Mouse (Mus musculus): Measurements from ENCODE around the gene Cwh43. TPM values are rescaled to one million over a fixed set of nuclear protein-coding genes. Genes with fewer than 3 reads are reported as not detected.
"Not testable (repeated sequence)": the region's sequence is repeated elsewhere in the genome, so short reads cannot be mapped to it uniquely, and the experiment has no call there.

The Cwh43 gene
- polyA plus RNA-seq, 1 experiment from 2014 or later, result 0.32 TPM

- no peaks in the 10 kb centered on the region for H3K9me3 ChIP-seq
- H3K27me3 ChIP-seq, result no peaks in the 10 kb centered on the region
- H3K27ac ChIP-seq (replicated peaks), result no peak overlapping the region
- WGBS, result 83% methylated on average over 1 of the region's 1 CpGs
- H3K9ac ChIP-seq, result no peak overlapping the region
- peaks cover 5% of the 10 kb centered on the region; the same call in 1 of the 2 replicates for H3K4me1 ChIP-seq (replicated peaks)
- H3K36me3 ChIP-seq, result no peaks in the 10 kb centered on the region
- no peak overlapping the region for H3K4me3 ChIP-seq
- no peak for ATAC-seq (ENCODE audit: low read depth)
- H3K4me2 ChIP-seq, result no peak overlapping the region
Measured at GRCm38 (mm10) chr5:73450276-73450675, 44.4 kb downstream of the Cwh43 start.

DNA sequence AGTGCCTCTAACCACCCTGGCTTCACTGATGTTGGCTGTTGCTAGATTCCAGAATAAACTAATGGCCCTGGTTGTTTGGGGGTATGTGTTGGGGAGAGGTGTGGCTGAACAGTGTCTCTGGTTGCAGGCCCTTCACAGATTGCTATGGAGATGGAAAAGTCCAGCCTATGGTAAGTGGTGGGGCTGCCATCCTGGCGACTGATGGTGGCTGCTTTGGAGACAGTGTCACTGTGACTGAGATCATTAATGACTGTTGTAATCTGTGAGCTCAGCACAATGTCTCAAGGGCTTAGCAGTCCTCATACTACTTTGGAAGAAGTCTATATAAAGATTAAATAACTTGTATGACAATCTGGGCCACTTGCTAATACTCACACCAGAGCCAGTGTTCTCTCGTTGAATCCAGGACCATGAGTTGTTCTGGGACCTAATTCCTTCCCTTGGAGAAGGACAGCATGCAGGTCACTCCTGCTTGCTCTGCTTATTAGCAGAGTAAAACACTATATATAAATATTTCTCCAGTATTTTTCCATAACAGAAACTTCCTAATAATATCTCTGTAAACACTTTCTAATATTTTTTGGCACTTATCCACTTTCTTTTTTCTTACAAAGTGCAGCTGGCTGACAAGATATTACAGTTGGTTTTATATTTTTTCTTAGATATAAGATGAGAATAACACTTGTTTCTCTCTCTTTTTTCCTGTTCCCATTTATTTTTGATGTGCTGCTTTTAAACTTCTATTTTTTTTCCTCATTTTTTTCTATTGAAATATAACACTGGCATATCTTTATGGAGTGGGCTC lies 48.8 kb downstream of the Cwh43 start:
- H3K27me3 ChIP-seq, result no peaks in the 10 kb centered on the region
- 78% methylated on average over 2 of the region's 2 CpGs for WGBS

GRCm38 (mm10) chr5:73455307-73455687 lies 49.4 kb downstream of the Cwh43 start:
- Histone ChIP-seq H3K9me3 (no peaks in the 10 kb centered on the region), H3K4me1 (replicated peaks) (peaks cover 5% of the 10 kb centered on the region; the same call in 1 of the 2 replicates), H3K4me2 (no peak overlapping the region), H3K36me3 (no peaks in the 10 kb centered on the region), H3K27me3 (no peaks in the 10 kb centered on the region), H3K4me3 (no peak overlapping the region), H3K9ac (no peak overlapping the region), H3K27ac (replicated peaks) (no peak overlapping the region)
- WGBS, result 86% methylated on average over 5 of the region's 5 CpGs
- ATAC-seq (ENCODE audit: low read depth), result no peak

More for the DNA sequence above, 48.8 kb downstream of the Cwh43 start:
- H3K4me2 ChIP-seq, result no peak overlapping the region
- no peak overlapping the region for H3K4me3 ChIP-seq
- H3K9ac ChIP-seq, result no peak overlapping the region
- H3K9me3 ChIP-seq, result no peaks in the 10 kb centered on the region
- H3K27ac ChIP-seq (replicated peaks), result no peak overlapping the region
- H3K4me1 ChIP-seq (replicated peaks), result peaks cover 5% of the 10 kb centered on the region; the same call in 1 of the 2 replicates
- no peak for ATAC-seq (ENCODE audit: low read depth)
- H3K36me3 ChIP-seq, result no peaks in the 10 kb centered on the region

DNA sequence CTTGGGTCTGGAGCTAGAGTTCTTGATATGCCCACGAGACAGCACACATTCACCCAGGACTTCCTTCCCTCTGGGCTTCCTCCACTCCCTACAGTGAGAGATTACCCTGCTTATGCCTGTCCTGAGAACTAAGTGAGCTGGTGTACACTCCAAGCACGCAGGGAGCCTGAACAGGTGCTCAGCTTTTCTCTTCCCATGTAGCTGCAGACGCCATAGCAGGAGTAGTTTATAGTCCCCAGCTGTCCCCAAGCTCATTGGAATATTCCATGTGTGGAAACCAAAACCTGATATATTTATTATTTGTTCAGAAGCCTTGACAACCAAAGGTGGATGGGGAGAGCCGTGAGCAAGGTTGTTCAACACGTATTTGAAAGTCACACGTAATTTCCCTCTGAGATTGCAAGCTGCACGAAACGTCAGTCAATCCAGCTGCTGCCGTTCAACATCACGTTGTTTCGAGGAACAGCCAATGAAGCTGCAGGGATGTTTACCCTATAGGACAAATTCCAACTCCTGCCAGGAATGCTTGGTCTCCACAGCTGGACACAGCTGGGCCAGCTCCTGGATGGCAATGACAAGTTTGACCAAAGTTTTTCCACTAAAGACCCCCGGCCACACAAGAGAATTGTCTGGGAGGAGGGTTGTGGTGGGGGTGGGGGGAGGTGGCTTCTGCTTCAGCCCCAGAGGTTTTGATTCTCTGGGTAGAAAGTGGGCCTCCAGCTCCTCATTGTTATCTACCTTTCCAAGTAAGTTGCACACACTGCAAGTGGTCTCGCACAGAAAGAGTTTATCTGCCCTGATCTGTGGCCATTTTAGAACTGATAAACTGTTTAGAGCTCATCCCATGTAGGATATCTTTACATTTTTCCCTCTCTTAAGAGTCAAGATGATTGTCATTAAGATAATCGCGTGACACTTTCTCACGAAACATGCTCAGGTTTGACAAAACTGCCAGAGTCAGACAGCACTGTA lies 62.9 kb downstream of the Cwh43 start:
- no peak overlapping the region for H3K9ac ChIP-seq
- WGBS, result 91% methylated on average over 16 of the region's 16 CpGs

GRCm38 (mm10) chr5:73474412-73475405 lies 68.8 kb downstream of the Cwh43 start:
- no peak for ATAC-seq (ENCODE audit: low read depth)
- 87% methylated on average over 20 of the region's 20 CpGs for WGBS
- no peaks in the 10 kb centered on the region for H3K36me3 ChIP-seq
- H3K4me2 ChIP-seq, result no peak overlapping the region
- no peaks in the 10 kb centered on the region for H3K4me1 ChIP-seq (replicated peaks)
- H3K9ac ChIP-seq, result no peak overlapping the region
- H3K4me3 ChIP-seq, result no peak overlapping the region
- H3K9me3 ChIP-seq, result no peaks in the 10 kb centered on the region
- no peaks in the 10 kb centered on the region for H3K27me3 ChIP-seq
- no peak overlapping the region for H3K27ac ChIP-seq (replicated peaks)

More for the DNA sequence above, 62.9 kb downstream of the Cwh43 start:
- Histone ChIP-seq H3K27me3 (no peaks in the 10 kb centered on the region), H3K4me1 (replicated peaks) (no peaks in the 10 kb centered on the region), H3K9me3 (0 out of 2 replicates have a peak, but pooled peaks cover 6% of the 10 kb centered on the region), H3K4me2 (no peak overlapping the region), H3K27ac (replicated peaks) (no peak overlapping the region), H3K36me3 (no peaks in the 10 kb centered on the region), H3K4me3 (no peak overlapping the region)
- ATAC-seq (ENCODE audit: low read depth), result no peak

GRCm38 (mm10) chr5:73480700-73481099 lies 74.8 kb downstream of the Cwh43 start, which contains the start of gene Dcun1d4:
Gene Dcun1d4 (plus strand): TSS chr5:73481000.
- Histone ChIP-seq H3K4me3 (no peak within 1 kb of the TSS), H3K4me2 (no peak within 1 kb of the TSS), H3K4me1 (replicated peaks) (peaks cover 15% of the 10 kb centered on the region), H3K9ac (no peak within 1 kb of the TSS), H3K36me3 (no peaks in the 10 kb centered on the region), H3K9me3 (no peaks in the 10 kb centered on the region), H3K27me3 (no peaks in the 10 kb centered on the region), H3K27ac (replicated peaks) (no peak within 1 kb of the TSS)
- 91% methylated on average over 7 of the region's 7 CpGs for WGBS
- ATAC-seq (ENCODE audit: low read depth), result no peak

DNA sequence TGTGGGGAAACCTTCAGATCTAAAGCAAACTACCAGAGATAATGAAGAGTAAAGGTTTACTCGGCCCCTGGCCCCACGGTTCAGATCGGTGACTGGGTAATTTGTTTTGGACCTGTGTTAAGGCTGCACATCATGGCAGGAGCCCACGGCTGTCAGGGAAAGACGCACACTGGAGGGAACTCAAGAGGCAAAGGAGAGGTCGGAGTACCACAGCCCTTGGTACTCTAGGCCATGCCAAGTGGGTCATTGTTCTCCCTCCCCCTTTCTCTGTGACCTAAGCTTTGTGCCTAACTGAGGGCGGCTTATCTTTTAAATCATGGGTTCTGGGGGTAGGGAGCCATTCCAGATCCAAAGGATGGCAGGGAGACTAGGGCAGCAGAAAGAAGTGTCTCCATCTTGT lies 75.5 kb downstream of the Cwh43 start:
- H3K9me3 ChIP-seq, result no peaks in the 10 kb centered on the region
- H3K4me2 ChIP-seq, result no peak overlapping the region
- no peak overlapping the region for H3K9ac ChIP-seq
- 93% methylated on average over 7 of the region's 7 CpGs for WGBS
- no peaks in the 10 kb centered on the region for H3K27me3 ChIP-seq
- no peak overlapping the region for H3K4me3 ChIP-seq
- no peak overlapping the region for H3K27ac ChIP-seq (replicated peaks)
- no peaks in the 10 kb centered on the region for H3K36me3 ChIP-seq
- H3K4me1 ChIP-seq (replicated peaks), result peaks cover 20% of the 10 kb centered on the region
- no peak for ATAC-seq (ENCODE audit: low read depth)

DNA sequence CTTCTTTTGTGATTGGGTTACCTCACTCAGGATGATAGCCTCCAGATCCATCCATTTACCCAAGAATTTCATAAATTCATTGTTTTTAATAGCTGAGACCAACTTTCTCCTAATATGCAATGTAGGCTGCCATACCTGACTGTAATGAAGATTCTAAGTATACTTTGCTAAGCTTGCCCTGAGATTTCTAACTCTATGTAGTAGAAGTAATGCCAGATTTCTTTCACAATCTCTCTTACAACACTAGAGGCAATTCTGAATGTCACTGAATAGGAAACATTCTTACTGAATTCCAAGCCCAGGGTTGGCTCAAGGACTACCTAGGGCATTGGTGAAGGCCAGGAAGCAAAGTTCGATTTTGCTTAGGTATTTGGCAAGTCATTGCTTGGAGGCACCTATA lies 76.5 kb downstream of the Cwh43 start:
- not testable (repeated sequence) for H3K36me3 ChIP-seq; ATAC-seq (ENCODE audit: low read depth); H3K27me3 ChIP-seq; H3K4me2 ChIP-seq; H3K9ac ChIP-seq; H3K27ac ChIP-seq (replicated peaks); H3K4me3 ChIP-seq; H3K9me3 ChIP-seq
- whole genome bisulfite sequencing, result 91% methylated on average over 1 of the region's 1 CpGs
- peaks cover 20% of the 10 kb centered on the region for H3K4me1 ChIP-seq (replicated peaks)

DNA sequence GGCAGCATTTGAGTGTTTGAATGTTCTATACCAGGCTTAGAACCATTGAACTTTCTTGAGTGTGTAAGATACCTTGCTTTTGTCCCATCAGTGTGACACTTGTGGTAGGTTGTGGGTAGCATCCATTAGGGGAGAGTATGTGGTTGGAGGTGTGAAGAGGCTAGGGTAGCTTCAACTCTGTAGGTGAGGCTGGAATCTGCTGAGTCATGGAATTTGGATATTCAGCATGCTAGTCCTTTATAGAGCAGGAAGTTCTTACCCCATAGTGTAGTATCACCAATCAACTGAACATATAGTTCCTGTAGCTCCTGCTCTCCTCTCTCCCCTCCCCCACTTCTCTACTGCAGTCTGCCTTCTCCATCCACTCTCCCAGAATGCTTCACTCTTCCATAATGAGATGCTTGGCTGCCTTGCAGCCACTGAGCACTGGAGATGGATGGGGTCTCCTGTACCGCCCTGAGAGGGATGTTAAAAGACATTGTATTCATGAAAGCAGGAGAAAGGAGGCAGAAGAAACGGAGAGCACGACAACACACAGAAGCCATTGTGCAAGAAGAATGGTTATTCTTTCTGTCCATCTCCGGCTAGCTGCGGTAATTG lies 78.2 kb downstream of the Cwh43 start:
- Histone ChIP-seq H3K27me3 (no peaks in the 10 kb centered on the region), H3K4me2 (peak overlapping the region; percentile 35), H3K4me3 (peak overlapping the region; percentile 21), H3K36me3 (no peaks in the 10 kb centered on the region), H3K9ac (peak overlapping the region; percentile 41), H3K9me3 (no peaks in the 10 kb centered on the region), H3K27ac (replicated peaks) (peak overlapping the region; percentile 74), H3K4me1 (replicated peaks) (peaks cover 20% of the 10 kb centered on the region)
- peak; percentile 89 for ATAC-seq (ENCODE audit: low read depth)
- 22% methylated on average over 5 of the region's 5 CpGs for WGBS

- peaks cover 29% of the 10 kb centered on the region for H3K4me1 ChIP-seq (replicated peaks)
- no peak for ATAC-seq (ENCODE audit: low read depth)
- no peaks in the 10 kb centered on the region for H3K27me3 ChIP-seq
- WGBS, result 55% methylated on average over 4 of the region's 4 CpGs
- H3K4me3 ChIP-seq, result no peak overlapping the region
- H3K27ac ChIP-seq (replicated peaks), result no peak overlapping the region
- no peak overlapping the region for H3K4me2 ChIP-seq
- H3K36me3 ChIP-seq, result no peaks in the 10 kb centered on the region
- no peak overlapping the region for H3K9ac ChIP-seq
- H3K9me3 ChIP-seq, result no peaks in the 10 kb centered on the region
Measured at GRCm38 (mm10) chr5:73486451-73486850, 80.6 kb downstream of the Cwh43 start.

- 4% methylated on average over 14 of the region's 14 CpGs for WGBS
- H3K27me3 ChIP-seq, result no peaks in the 10 kb centered on the region
- H3K4me1 ChIP-seq (replicated peaks), result peaks cover 40% of the 10 kb centered on the region
- no peak for ATAC-seq (ENCODE audit: low read depth)
- H3K4me2 ChIP-seq, result peak overlapping the region; percentile 88
- H3K4me3 ChIP-seq, result peak overlapping the region; percentile 94
- no peaks in the 10 kb centered on the region for H3K9me3 ChIP-seq
- H3K27ac ChIP-seq (replicated peaks), result peak overlapping the region; percentile 87
- H3K36me3 ChIP-seq, result no peaks in the 10 kb centered on the region
- peak overlapping the region; percentile 74 for H3K9ac ChIP-seq
Measured at GRCm38 (mm10) chr5:73489915-73490314, 84.0 kb downstream of the Cwh43 start.

All from neural tube, embryonic 13.5 days (tissue).